Mouse (Mus musculus) embryonic facial prominence, embryonic 15.5 days (tissue): ENCODE data around the gene Lad1. TPM values are rescaled to one million over a fixed set of nuclear protein-coding genes. Genes with fewer than 3 reads are reported as not detected.

ENCODE experiments used
- ATAC-seq: fragments of 200-750 bp; cut with Nextera tagmentation; 2 replicates; pipeline ENCODE4 v1.8.0; 2017; ENCODE audit warnings: low read depth, moderate TSS enrichment; ENCODE audit not compliant: insufficient number of reproducible peaks, low FRiP score, low TSS enrichment
- H3K27ac ChIP-seq: fragments of 300-500 bp; sonication (generic); replicated peaks from 2 replicates; pipeline ENCODE4 v1.5.1; 2015; ENCODE audit warnings: mild to moderate bottlenecking, inconsistent platforms
- H3K27me3 ChIP-seq: fragments of 300-500 bp; sonication (generic); 2 replicates; pipeline ENCODE4 v1.6.1; 2015; ENCODE audit warnings: inconsistent platforms
- H3K36me3 ChIP-seq: fragments of 300-500 bp; sonication (generic); 2 replicates; pipeline ENCODE4 v1.6.1; 2015; ENCODE audit warnings: mild to moderate bottlenecking, inconsistent platforms
- H3K4me1 ChIP-seq: fragments of 300-500 bp; sonication (generic); 2 replicates; pipeline ENCODE4 v1.6.1; 2015; ENCODE audit warnings: inconsistent platforms
- H3K4me2 ChIP-seq: fragments of 300-500 bp; sonication (generic); replicated peaks from 2 replicates; pipeline ENCODE4 v1.6.1; 2015; ENCODE audit warnings: mild to moderate bottlenecking, inconsistent platforms
- H3K4me3 ChIP-seq: fragments of 300-500 bp; sonication (generic); replicated peaks from 2 replicates; pipeline ENCODE4 v1.5.1; 2015; ENCODE audit warnings: mild to moderate bottlenecking, inconsistent platforms
- H3K9ac ChIP-seq: fragments of 300-500 bp; sonication (generic); 2 replicates; pipeline ENCODE4 v1.6.1; 2015; ENCODE audit warnings: inconsistent platforms
- H3K9me3 ChIP-seq: fragments of 300-500 bp; sonication (generic); replicated peaks from 2 replicates; pipeline ENCODE4 v1.6.1; 2016; ENCODE audit warnings: inconsistent platforms
- WGBS: fragments of 180-500 bp; shearing (Covaris S2); methylation state at CpG from one replicate; pipeline ENCODE4 v1.1.7; 2015; 5-methylcytosine and 5-hydroxymethylcytosine counted together
- polyA plus RNA-seq: library from polyadenylated mRNA; unstranded; fragments of >200 nt; fragmentation: Nextera tagmentation; extraction: Ambion mirVana; gene quantifications from 2 replicates; pipeline ENCODE4 v1.2.1, GENCODE M21; 2015

Lad1 gene
- polyA plus RNA-seq, 1 experiment from 2014 or later: 58.0 TPM

DNA sequence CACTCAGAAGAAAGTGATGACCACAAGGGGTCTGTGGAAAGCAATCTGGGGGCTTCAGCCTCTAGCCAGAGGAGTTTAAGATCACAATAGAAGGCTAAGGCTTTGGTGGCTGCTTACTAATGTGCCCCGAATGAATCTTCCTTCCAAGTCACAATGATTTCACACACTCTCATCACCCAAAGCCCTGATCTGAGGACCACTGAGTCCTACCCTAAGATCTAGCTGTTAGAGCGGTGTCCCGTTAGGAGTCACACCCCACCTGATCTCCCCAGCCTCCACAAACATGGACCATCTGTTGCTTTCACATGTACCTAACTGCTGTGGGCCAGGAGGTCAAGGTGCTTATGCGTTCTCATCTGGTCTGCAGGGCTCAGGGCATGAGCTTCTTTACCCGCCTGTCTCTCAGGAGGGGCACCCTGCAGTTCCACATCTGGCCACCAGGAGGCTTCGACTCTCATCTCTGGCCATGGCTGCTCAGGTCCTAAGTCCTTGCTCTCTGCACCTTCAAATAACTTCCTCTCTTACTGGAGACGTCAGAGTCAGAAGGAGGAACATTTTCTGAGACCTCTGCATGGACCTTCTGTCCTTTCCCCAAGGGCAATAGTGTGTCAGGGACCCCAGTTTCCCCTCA is 7.3 kb upstream of the Lad1 start:
- Histone ChIP-seq H3K36me3 (no peaks in the 10 kb centered on the region), H3K27ac (no peak overlapping the region), H3K4me1 (peaks cover 16% of the 10 kb centered on the region), H3K4me3 (no peak overlapping the region), H3K27me3 (peaks cover 3% of the 10 kb centered on the region), H3K9me3 (no peaks in the 10 kb centered on the region), H3K9ac (no peak overlapping the region), H3K4me2 (no peak overlapping the region)
- no peak for ATAC-seq
- WGBS: 26% methylated on average over 7 of the region's 7 CpGs

DNA sequence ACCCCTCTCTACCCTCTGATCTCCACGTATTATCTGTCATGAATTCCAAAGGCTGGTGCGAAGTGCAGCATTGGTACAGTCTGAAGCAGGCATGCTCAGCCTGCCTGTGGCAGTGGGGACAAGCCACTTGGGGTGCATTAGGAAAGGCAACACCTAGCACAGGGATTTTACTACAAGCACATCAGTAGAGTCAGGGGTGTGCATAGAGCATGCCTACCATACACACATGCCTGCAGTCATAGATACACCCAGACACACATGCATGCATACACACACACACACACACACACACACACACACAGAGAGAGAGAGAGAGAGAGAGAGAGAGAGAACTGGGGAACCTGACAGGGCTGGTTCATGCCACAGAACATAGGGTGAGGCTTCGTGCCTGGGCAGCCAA is 6.2 kb upstream of the Lad1 start:
- H3K27me3 ChIP-seq: peaks cover 14% of the 10 kb centered on the region
- no peak overlapping the region for H3K4me2 ChIP-seq
- no peaks in the 10 kb centered on the region for H3K9me3 ChIP-seq
- no peak for ATAC-seq
- no peaks in the 10 kb centered on the region for H3K36me3 ChIP-seq
- H3K27ac ChIP-seq: peak overlapping the region; percentile 68; the same call in 1 of the 2 replicates
- WGBS: 60% methylated on average over 3 of the region's 3 CpGs
- no peak overlapping the region for H3K9ac ChIP-seq
- H3K4me3 ChIP-seq: no peak overlapping the region
- peaks cover 15% of the 10 kb centered on the region for H3K4me1 ChIP-seq

DNA sequence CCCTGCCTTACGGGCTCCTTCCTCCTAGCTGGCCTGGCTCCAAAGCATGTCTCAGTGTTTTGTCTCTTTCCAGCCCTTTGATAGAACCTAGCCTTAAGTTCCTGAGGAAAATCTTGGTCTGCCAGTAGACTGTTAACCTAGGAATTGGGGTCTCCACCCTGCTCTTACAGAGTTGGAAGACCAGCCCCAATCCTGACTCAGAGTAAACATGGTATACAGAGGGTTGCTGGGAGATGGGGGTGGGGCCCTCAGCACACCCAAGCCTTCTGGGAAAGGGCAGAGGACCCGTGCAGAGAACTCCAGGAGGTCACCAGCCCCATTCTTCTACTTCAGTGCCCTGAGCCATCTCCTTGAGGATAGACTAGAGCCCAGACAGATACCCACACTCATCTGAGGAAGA is 5.8 kb upstream of the Lad1 start:
- Histone ChIP-seq H3K9me3 (no peaks in the 10 kb centered on the region), H3K27ac (peak overlapping the region; percentile 68), H3K36me3 (no peaks in the 10 kb centered on the region), H3K27me3 (peaks cover 18% of the 10 kb centered on the region), H3K4me2 (no peak overlapping the region), H3K4me1 (peaks cover 11% of the 10 kb centered on the region), H3K4me3 (no peak overlapping the region), H3K9ac (no peak overlapping the region)
- WGBS: 33% methylated on average over 2 of the region's 2 CpGs
- no peak for ATAC-seq

DNA sequence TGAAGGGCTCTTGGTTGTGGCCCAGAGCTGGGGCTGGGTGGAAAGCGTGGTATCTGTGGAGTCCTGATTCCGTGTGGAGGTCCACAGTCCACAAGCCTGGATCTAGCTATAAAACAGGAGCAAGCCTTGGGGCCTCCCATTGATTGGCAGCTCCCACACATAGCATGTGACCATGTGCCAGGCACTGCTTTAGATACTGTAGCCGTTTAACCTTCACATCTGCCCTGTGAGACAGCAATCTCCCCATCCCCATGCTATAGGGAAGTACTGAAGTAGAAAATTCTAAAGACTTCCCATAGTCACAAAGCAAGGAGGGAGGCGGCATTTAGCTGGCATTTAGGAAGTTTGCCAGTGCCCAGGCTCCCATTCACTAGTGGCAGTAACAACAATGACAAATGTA is 5.3 kb upstream of the Lad1 start:
- peak overlapping the region; percentile 68 for H3K27ac ChIP-seq
- no peak overlapping the region for H3K4me2 ChIP-seq
- H3K36me3 ChIP-seq: no peaks in the 10 kb centered on the region
- H3K9ac ChIP-seq: no peak overlapping the region
- ATAC-seq: no peak
- H3K4me3 ChIP-seq: no peak overlapping the region
- H3K9me3 ChIP-seq: no peaks in the 10 kb centered on the region
- 67% methylated on average over 4 of the region's 4 CpGs for WGBS
- H3K27me3 ChIP-seq: peaks cover 23% of the 10 kb centered on the region
- peaks cover 12% of the 10 kb centered on the region for H3K4me1 ChIP-seq

DNA sequence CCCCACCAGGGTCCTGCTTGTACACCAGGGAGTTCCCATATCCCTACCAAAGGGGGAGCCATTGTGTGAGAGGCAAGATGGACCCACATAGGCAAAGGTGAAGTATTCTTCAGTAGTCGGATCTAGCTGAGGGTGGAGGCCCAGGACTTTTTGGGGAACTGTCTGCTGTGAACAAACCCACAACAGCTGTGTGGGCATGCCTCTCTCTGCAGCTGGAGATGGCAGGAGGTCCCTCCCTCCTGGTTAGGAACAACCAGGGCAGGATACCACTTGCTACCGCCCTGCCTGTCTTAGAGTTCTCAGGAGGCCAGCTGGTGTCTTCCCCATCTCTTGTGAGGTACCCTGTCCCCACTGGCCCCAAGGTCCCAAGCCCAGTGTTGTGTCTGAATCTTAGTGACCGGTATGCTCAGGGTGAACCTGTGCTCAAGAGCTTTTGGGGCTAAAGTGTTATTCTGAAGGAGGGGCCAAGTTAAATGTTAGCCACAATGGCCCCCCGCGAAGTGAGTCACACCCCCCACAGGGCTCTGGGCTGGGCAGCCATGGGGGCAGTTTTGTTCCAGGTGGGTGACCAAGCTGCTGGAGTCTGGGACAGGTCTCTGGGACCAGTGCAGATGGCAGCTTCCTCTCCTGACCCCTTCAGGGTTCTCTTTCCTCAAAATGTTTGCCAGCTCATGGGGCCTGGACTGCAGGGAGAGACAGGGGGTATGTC is 4.6 kb upstream of the Lad1 start:
- Histone ChIP-seq H3K9me3 (no peaks in the 10 kb centered on the region), H3K9ac (no peak overlapping the region), H3K4me2 (no peak overlapping the region), H3K27ac (peak overlapping the region; percentile 68; the same call in 1 of the 2 replicates), H3K4me1 (peaks cover 20% of the 10 kb centered on the region), H3K27me3 (peaks cover 31% of the 10 kb centered on the region), H3K36me3 (no peaks in the 10 kb centered on the region), H3K4me3 (no peak overlapping the region)
- WGBS: 66% methylated on average over 5 of the region's 5 CpGs
- no peak for ATAC-seq

DNA sequence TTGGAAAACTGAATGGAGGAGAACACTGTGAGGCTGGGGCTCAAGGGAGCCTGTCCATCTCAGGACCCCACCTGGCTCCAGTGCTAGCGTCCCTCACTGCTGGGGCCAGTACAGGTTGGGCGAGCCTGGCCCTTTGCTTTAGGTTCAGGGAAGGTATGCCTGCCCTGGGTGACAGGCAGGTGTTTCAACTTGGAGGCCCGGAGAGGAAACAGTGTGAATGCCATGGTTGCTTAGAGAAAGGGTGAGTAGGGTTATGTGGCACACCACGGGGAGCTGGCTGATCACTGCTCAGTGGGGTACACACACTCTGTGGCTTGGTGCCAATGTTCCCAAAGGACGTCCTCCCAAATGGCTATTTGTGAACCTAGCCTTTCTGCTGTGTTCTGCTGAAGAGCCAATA is 3.9 kb upstream of the Lad1 start:
- H3K9ac ChIP-seq: no peak overlapping the region
- no peak for ATAC-seq
- 75% methylated on average over 5 of the region's 5 CpGs for WGBS
- H3K27me3 ChIP-seq: peaks cover 37% of the 10 kb centered on the region
- peaks cover 26% of the 10 kb centered on the region for H3K4me1 ChIP-seq
- H3K4me3 ChIP-seq: no peak overlapping the region
- H3K27ac ChIP-seq: no peak overlapping the region
- no peak overlapping the region for H3K4me2 ChIP-seq
- H3K9me3 ChIP-seq: no peaks in the 10 kb centered on the region
- H3K36me3 ChIP-seq: no peaks in the 10 kb centered on the region

DNA sequence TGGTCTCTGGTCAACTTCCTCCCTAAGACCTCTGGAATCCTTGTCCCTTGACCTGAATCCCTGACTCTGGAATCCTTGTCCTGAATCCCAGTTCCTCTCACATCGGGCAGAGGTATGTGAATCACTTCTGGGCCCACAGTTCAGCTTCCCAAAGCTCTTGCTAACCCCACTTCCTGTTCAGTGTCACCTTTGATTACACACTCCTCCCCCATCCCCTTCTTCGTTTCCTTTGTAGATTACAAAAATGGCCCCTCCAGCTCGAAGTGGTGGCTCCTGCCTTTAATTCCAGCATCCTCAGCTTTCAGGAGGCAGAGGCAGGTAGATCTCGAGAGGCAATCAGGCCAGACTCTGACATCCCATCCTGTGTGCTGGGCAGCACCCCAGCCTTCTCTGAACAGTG is 803 bp upstream of the Lad1 start:
- no peak for ATAC-seq
- Histone ChIP-seq H3K4me2 (peak overlapping the region; percentile 71; the same call in 1 of the 2 replicates), H3K4me1 (peaks cover 22% of the 10 kb centered on the region), H3K27me3 (peaks cover 50% of the 10 kb centered on the region), H3K9ac (no peak overlapping the region), H3K27ac (no peak overlapping the region), H3K36me3 (no peaks in the 10 kb centered on the region), H3K9me3 (no peaks in the 10 kb centered on the region), H3K4me3 (no peak overlapping the region)
- 52% methylated on average over 4 of the region's 4 CpGs for WGBS

DNA sequence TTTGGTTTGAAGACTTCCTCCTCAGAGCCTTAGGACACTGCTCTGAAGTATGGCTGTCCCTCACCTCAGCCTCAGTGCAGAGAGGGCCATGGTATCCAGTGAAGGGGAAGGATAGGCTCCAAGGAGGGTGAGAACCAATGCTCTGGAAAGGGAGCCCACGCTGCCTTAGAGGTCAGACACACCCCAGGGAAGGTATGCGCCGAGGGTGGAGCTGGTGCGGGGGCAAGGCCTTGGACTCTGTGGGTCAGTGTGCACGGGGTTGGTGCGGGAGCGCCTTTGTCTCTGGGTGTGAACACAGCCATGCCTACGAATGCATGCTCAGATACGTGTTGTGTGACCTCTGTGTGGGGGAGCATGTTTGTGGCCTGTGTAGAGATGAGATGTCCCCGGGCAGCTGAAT is 1.7 kb downstream of the Lad1 start:
- Histone ChIP-seq H3K27ac (0 out of 2 replicates have a peak overlapping the region, but pooled peaks have one; percentile 17), H3K36me3 (no peaks in the 10 kb centered on the region), H3K9me3 (no peaks in the 10 kb centered on the region), H3K9ac (no peak overlapping the region), H3K4me1 (peaks cover 15% of the 10 kb centered on the region), H3K4me2 (peak overlapping the region; percentile 71), H3K27me3 (peaks cover 50% of the 10 kb centered on the region), H3K4me3 (peak overlapping the region; percentile 47)
- 77% methylated on average over 10 of the region's 10 CpGs for WGBS
- ATAC-seq: no peak

DNA sequence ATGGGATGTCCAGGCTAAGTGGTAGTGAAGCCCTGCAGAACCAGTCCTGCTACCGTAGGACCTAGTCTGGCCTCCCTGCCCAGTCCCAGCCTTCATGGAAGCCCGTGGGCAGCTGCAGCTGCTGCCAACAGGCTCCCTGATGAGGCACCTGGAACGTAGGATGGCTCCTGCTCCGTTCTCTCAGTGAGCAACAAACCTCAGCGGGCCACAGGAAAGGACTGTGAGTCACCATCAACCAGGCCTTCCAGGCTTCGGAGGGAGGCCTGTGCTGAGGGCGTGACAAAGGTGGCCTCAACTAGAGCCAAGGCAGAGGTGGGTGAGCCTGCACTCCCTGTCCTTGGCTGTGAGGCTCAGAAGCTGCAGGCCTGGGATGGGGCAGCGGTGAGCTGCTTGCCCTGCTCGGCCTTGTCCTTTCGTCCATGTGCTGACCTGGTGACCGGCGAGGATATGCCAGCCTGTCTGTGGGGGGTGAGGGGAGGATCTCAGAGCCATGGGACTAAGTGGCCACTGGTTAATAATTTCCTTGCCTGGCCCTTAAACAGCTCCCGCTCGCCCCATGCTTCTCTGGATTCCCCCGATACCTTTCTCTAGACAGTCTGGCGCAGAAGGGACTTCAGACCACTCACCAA is 2.5 kb downstream of the Lad1 start:
- Histone ChIP-seq H3K4me3 (peak overlapping the region; percentile 47; the same call in 1 of the 2 replicates), H3K4me1 (peaks cover 15% of the 10 kb centered on the region), H3K27me3 (peaks cover 50% of the 10 kb centered on the region), H3K36me3 (no peaks in the 10 kb centered on the region), H3K9me3 (no peaks in the 10 kb centered on the region), H3K9ac (no peak overlapping the region), H3K27ac (peak overlapping the region; percentile 45), H3K4me2 (peak overlapping the region; percentile 71)
- ATAC-seq: no peak
- WGBS: 78% methylated on average over 16 of the region's 16 CpGs

DNA sequence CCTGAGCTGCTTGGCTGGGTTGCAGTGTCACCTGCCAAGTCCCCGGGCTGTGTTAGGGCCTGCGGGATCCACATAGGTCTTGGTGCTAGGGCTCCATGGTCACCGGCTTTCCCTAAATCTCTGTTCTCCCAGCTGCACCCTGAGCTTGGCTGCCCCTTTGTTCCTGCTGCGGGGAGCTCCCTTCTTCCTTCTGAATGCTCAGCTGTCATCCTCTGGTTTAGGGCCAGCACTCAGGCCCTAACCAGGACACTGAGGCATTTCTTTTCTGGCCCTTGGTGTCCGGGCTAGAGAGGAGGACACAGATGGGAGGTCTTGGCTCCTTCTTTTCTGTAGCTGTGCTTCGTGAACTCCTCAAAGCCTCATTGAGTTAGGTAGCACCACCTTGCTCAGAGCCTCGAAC is 3.4 kb downstream of the Lad1 start:
- H3K36me3 ChIP-seq: no peaks in the 10 kb centered on the region
- no peak overlapping the region for H3K4me3 ChIP-seq
- H3K9me3 ChIP-seq: no peaks in the 10 kb centered on the region
- 70% methylated on average over 7 of the region's 7 CpGs for WGBS
- H3K4me1 ChIP-seq: peaks cover 15% of the 10 kb centered on the region
- H3K9ac ChIP-seq: no peak overlapping the region
- H3K27ac ChIP-seq: no peak overlapping the region
- H3K4me2 ChIP-seq: 0 out of 2 replicates have a peak overlapping the region, but pooled peaks have one; percentile 3
- peaks cover 40% of the 10 kb centered on the region for H3K27me3 ChIP-seq
- no peak for ATAC-seq

DNA sequence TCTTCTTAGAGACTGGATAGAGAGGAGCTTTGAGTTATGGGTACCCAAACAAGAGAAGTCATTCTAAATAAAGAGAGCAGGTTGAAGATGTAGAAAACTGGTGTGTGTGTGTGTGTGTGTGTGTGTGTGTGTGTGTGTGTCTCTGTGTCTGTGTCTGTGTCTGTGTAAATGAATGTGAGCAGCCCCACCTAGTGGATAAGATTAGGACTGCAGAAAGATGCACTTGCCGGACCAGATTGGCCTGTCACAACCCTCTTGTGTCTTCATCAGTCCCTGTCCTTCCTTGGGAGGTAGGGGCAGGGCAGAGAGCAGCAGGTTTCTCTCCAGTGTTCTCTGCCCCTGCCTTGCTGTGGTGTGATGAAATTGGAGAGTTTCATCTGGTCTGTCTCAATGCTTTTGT is 10.5 kb downstream of the Lad1 start:
- no peak overlapping the region for H3K4me3 ChIP-seq
- no peak overlapping the region for H3K4me2 ChIP-seq
- H3K9me3 ChIP-seq: no peaks in the 10 kb centered on the region
- no peak overlapping the region for H3K9ac ChIP-seq
- WGBS: 19% methylated on average over 1 of the region's 1 CpGs
- H3K27ac ChIP-seq: no peak overlapping the region
- ATAC-seq: no peak
- H3K36me3 ChIP-seq: no peaks in the 10 kb centered on the region; the same call in 1 of the 2 replicates
- H3K4me1 ChIP-seq: 0 out of 2 replicates have a peak, but pooled peaks cover under 1% of the 10 kb centered on the region
- H3K27me3 ChIP-seq: no peaks in the 10 kb centered on the region
